Mouse (Mus musculus) stomach, embryonic 14.5 days (tissue): Measurements from ENCODE around the gene Slc24a4. TPM values are rescaled to one million over a fixed set of nuclear protein-coding genes. Genes with fewer than 3 reads are reported as not detected.
"Not testable (repeated sequence)": the region's sequence is repeated elsewhere in the genome, so short reads cannot be mapped to it uniquely, and the experiment has no call there.

Source experiments
- ATAC-seq: fragments of 200-750 bp; cut with Nextera tagmentation; 2 replicates; pipeline ENCODE4 v1.8.0; 2017; ENCODE audit warnings: low read depth, moderate TSS enrichment; ENCODE audit not compliant: insufficient number of reproducible peaks, insufficient read depth, low FRiP score
- H3K27ac ChIP-seq: fragments of 300-500 bp; sonication (generic); 2 replicates; pipeline ENCODE4 v1.5.1; 2014; ENCODE audit warnings: mild to moderate bottlenecking, low read length, moderate library complexity, mixed read lengths
- H3K27me3 ChIP-seq: fragments of 300-500 bp; sonication (generic); 2 replicates; pipeline ENCODE4 v1.6.1; 2014; ENCODE audit warnings: low read length, control low read depth, mixed read lengths; ENCODE audit not compliant: control insufficient read depth, insufficient read depth
- H3K36me3 ChIP-seq: fragments of 300-500 bp; sonication (generic); 2 replicates; pipeline ENCODE4 v1.6.1; 2014; ENCODE audit warnings: mild to moderate bottlenecking, control low read depth, low read length, moderate library complexity, mixed read lengths; ENCODE audit not compliant: control insufficient read depth, insufficient read depth
- H3K4me1 ChIP-seq: fragments of 300-500 bp; sonication (generic); 2 replicates; pipeline ENCODE4 v1.6.1; 2014; ENCODE audit warnings: low read length, control low read depth, mixed read lengths; ENCODE audit not compliant: control insufficient read depth, insufficient read depth
- H3K4me2 ChIP-seq: fragments of 300-500 bp; sonication (generic); replicated peaks from 2 replicates; pipeline ENCODE4 v1.6.1; 2014; ENCODE audit warnings: low read depth, low read length, control low read depth
- H3K4me3 ChIP-seq: fragments of 300-500 bp; sonication (generic); 2 replicates; pipeline ENCODE4 v1.5.1; 2014; ENCODE audit warnings: low read depth, low read length, control low read depth
- H3K9ac ChIP-seq: fragments of 300-500 bp; sonication (generic); replicated peaks from 2 replicates; pipeline ENCODE4 v1.6.1; 2014; ENCODE audit warnings: low read depth, mild to moderate bottlenecking, control low read depth, low read length, moderate library complexity, mixed read lengths
- H3K9me3 ChIP-seq: fragments of 300-500 bp; sonication (generic); 2 replicates; pipeline ENCODE4 v1.6.1; 2016; ENCODE audit warnings: low read depth, low read length, control low read depth; ENCODE audit not compliant: control insufficient read depth
- WGBS: fragments of 180-500 bp; shearing (Covaris S2); extraction: QIAGEN DNeasy Blood & Tissue Kit; methylation state at CpG from one replicate; pipeline ENCODE4 v1.1.7; 2014; 5-methylcytosine and 5-hydroxymethylcytosine counted together
- polyA plus RNA-seq: library from polyadenylated mRNA; unstranded; fragments of >200 nt; fragmentation: Nextera tagmentation; extraction: Ambion mirVana; gene quantifications from 2 replicates; pipeline ENCODE4 v1.2.1, GENCODE M21; 2014

Slc24a4 gene
- polyA plus RNA-seq, 1 experiment from 2014 or later: 0.26 TPM

GRCm38 (mm10) chr12:102262809-102263208 is 134.3 kb downstream of the Slc24a4 start:
- no peak overlapping the region for H3K4me2 ChIP-seq
- WGBS: 91% methylated on average over 2 of the region's 2 CpGs
- H3K27me3 ChIP-seq: no peaks in the 10 kb centered on the region
- H3K36me3 ChIP-seq: no peaks in the 10 kb centered on the region
- H3K9me3 ChIP-seq: no peaks in the 10 kb centered on the region
- H3K27ac ChIP-seq: no peak overlapping the region
- no peak for ATAC-seq
- no peak overlapping the region for H3K4me3 ChIP-seq
- H3K9ac ChIP-seq: no peak overlapping the region
- no peaks in the 10 kb centered on the region for H3K4me1 ChIP-seq

GRCm38 (mm10) chr12:102263249-102263648 is 134.7 kb downstream of the Slc24a4 start:
- no peak overlapping the region for H3K27ac ChIP-seq
- H3K9ac ChIP-seq: no peak overlapping the region
- no peak for ATAC-seq
- H3K4me2 ChIP-seq: no peak overlapping the region
- H3K36me3 ChIP-seq: no peaks in the 10 kb centered on the region
- H3K9me3 ChIP-seq: no peaks in the 10 kb centered on the region
- H3K4me1 ChIP-seq: no peaks in the 10 kb centered on the region
- H3K4me3 ChIP-seq: no peak overlapping the region
- no peaks in the 10 kb centered on the region for H3K27me3 ChIP-seq

GRCm38 (mm10) chr12:102266433-102266832 is 137.9 kb downstream of the Slc24a4 start:
- 81% methylated on average over 8 of the region's 8 CpGs for WGBS
- Histone ChIP-seq H3K27me3 (no peaks in the 10 kb centered on the region), H3K4me3 (no peak overlapping the region), H3K36me3 (no peaks in the 10 kb centered on the region), H3K9me3 (no peaks in the 10 kb centered on the region), H3K9ac (no peak overlapping the region), H3K4me1 (no peaks in the 10 kb centered on the region), H3K4me2 (no peak overlapping the region), H3K27ac (no peak overlapping the region)
- ATAC-seq: no peak

- Histone ChIP-seq H3K9ac (no peak overlapping the region), H3K9me3 (no peaks in the 10 kb centered on the region), H3K27me3 (no peaks in the 10 kb centered on the region), H3K4me3 (no peak overlapping the region), H3K4me1 (no peaks in the 10 kb centered on the region), H3K27ac (no peak overlapping the region), H3K36me3 (no peaks in the 10 kb centered on the region), H3K4me2 (no peak overlapping the region)
- ATAC-seq: no peak
- WGBS: 36% methylated on average over 2 of the region's 2 CpGs
Measured at GRCm38 (mm10) chr12:102269144-102269543, 140.6 kb downstream of the Slc24a4 start.

GRCm38 (mm10) chr12:102270776-102271405 is 142.4 kb downstream of the Slc24a4 start:
- Histone ChIP-seq H3K27ac (no peak overlapping the region), H3K36me3 (no peaks in the 10 kb centered on the region), H3K4me1 (no peaks in the 10 kb centered on the region), H3K4me2 (no peak overlapping the region), H3K27me3 (no peaks in the 10 kb centered on the region), H3K9me3 (no peaks in the 10 kb centered on the region), H3K9ac (no peak overlapping the region), H3K4me3 (no peak overlapping the region)
- ATAC-seq: no peak
- 70% methylated on average over 6 of the region's 6 CpGs for WGBS

- ATAC-seq: no peak
- 64% methylated on average over 4 of the region's 4 CpGs for WGBS
- Histone ChIP-seq H3K4me1 (no peaks in the 10 kb centered on the region), H3K4me2 (no peak overlapping the region), H3K9me3 (no peaks in the 10 kb centered on the region), H3K36me3 (no peaks in the 10 kb centered on the region), H3K4me3 (no peak overlapping the region), H3K9ac (no peak overlapping the region), H3K27ac (no peak overlapping the region), H3K27me3 (no peaks in the 10 kb centered on the region)
Measured at GRCm38 (mm10) chr12:102271447-102271846, 142.9 kb downstream of the Slc24a4 start.

GRCm38 (mm10) chr12:102275833-102276443 is 147.4 kb downstream of the Slc24a4 start:
- no peaks in the 10 kb centered on the region for H3K9me3 ChIP-seq
- H3K9ac ChIP-seq: no peak overlapping the region
- H3K4me2 ChIP-seq: no peak overlapping the region
- ATAC-seq: no peak
- no peak overlapping the region for H3K27ac ChIP-seq
- no peaks in the 10 kb centered on the region for H3K27me3 ChIP-seq
- H3K36me3 ChIP-seq: no peaks in the 10 kb centered on the region
- 42% methylated on average over 7 of the region's 7 CpGs for WGBS
- H3K4me1 ChIP-seq: no peaks in the 10 kb centered on the region
- H3K4me3 ChIP-seq: no peak overlapping the region

GRCm38 (mm10) chr12:102280290-102280689 is 151.8 kb downstream of the Slc24a4 start:
- ATAC-seq, H3K9me3 ChIP-seq, H3K9ac ChIP-seq, H3K4me3 ChIP-seq, H3K27me3 ChIP-seq, H3K4me2 ChIP-seq, H3K27ac ChIP-seq, H3K36me3 ChIP-seq: not testable (repeated sequence)
- peaks cover 11% of the 10 kb centered on the region for H3K4me1 ChIP-seq
- WGBS: 42% methylated on average over 4 of the region's 4 CpGs
